Mouse (Mus musculus): Measurements from ENCODE around the gene Fam120b.

The Fam120b gene

GRCm38 (mm10) chr17:15409261-15409660 is 13.3 kb downstream of the Fam120b start:
- no peak for TF ChIP-seq GATA4 (IDR thresholded peaks at IDR 0.05; ENCODE audit: insufficient replicate concordance, low read length)

- no peak for TF ChIP-seq GATA4 (IDR thresholded peaks at IDR 0.05; ENCODE audit: insufficient replicate concordance, low read length)
These were observed 14.9 kb downstream of the Fam120b start for GRCm38 (mm10) chr17:15410861-15411260.

GRCm38 (mm10) chr17:15416596-15417215 is 20.7 kb downstream of the Fam120b start:
- TF ChIP-seq GATA4 (IDR thresholded peaks at IDR 0.05; ENCODE audit: insufficient replicate concordance, low read length) = no peak

- no peak for TF ChIP-seq GATA4 (IDR thresholded peaks at IDR 0.05; ENCODE audit: insufficient replicate concordance, low read length)
These were observed 23.5 kb downstream of the Fam120b start for GRCm38 (mm10) chr17:15419534-15419933.

GRCm38 (mm10) chr17:15420021-15420603 is 24.1 kb downstream of the Fam120b start:
- TF ChIP-seq GATA4 (IDR thresholded peaks at IDR 0.05; ENCODE audit: insufficient replicate concordance, low read length) = no peak

- TF ChIP-seq GATA4 (IDR thresholded peaks at IDR 0.05; ENCODE audit: insufficient replicate concordance, low read length) = no peak
These were observed 25.4 kb downstream of the Fam120b start for GRCm38 (mm10) chr17:15421446-15421845.

GRCm38 (mm10) chr17:15422666-15423065 is 26.7 kb downstream of the Fam120b start:
- no peak for TF ChIP-seq GATA4 (IDR thresholded peaks at IDR 0.05; ENCODE audit: insufficient replicate concordance, low read length)

- TF ChIP-seq GATA4 (IDR thresholded peaks at IDR 0.05; ENCODE audit: insufficient replicate concordance, low read length) = 0 out of 2 replicates have a peak, but pooled peaks have one; percentile 32
These were observed 27.2 kb downstream of the Fam120b start for GRCm38 (mm10) chr17:15423080-15423765.

- TF ChIP-seq GATA4 (IDR thresholded peaks at IDR 0.05; ENCODE audit: insufficient replicate concordance, low read length) = no peak
These were observed 29.9 kb downstream of the Fam120b start for GRCm38 (mm10) chr17:15425931-15426330.

- TF ChIP-seq GATA4 (IDR thresholded peaks at IDR 0.05; ENCODE audit: insufficient replicate concordance, low read length) = no peak
These were observed 33.4 kb downstream of the Fam120b start for GRCm38 (mm10) chr17:15429451-15429850.

- TF ChIP-seq GATA4 (IDR thresholded peaks at IDR 0.05; ENCODE audit: insufficient replicate concordance, low read length) = no peak
These were observed 33.9 kb downstream of the Fam120b start for GRCm38 (mm10) chr17:15429937-15430336.

GRCm38 (mm10) chr17:15431021-15431514 is 35.1 kb downstream of the Fam120b start:
- TF ChIP-seq GATA4 (IDR thresholded peaks at IDR 0.05; ENCODE audit: insufficient replicate concordance, low read length) = no peak

GRCm38 (mm10) chr17:15431551-15431950 is 35.5 kb downstream of the Fam120b start:
- TF ChIP-seq GATA4 (IDR thresholded peaks at IDR 0.05; ENCODE audit: insufficient replicate concordance, low read length) = no peak; the same call in 1 of the 2 replicates

GRCm38 (mm10) chr17:15432036-15432435 is 36.0 kb downstream of the Fam120b start:
- no peak for TF ChIP-seq GATA4 (IDR thresholded peaks at IDR 0.05; ENCODE audit: insufficient replicate concordance, low read length)

- TF ChIP-seq GATA4 (IDR thresholded peaks at IDR 0.05; ENCODE audit: insufficient replicate concordance, low read length) = peak; percentile 90; the same call in 1 of the 2 replicates
These were observed 38.7 kb downstream of the Fam120b start for GRCm38 (mm10) chr17:15434748-15435147.

GRCm38 (mm10) chr17:15440067-15440462 is 44.1 kb downstream of the Fam120b start:
- no peak for TF ChIP-seq GATA4 (IDR thresholded peaks at IDR 0.05; ENCODE audit: insufficient replicate concordance, low read length)
